Mouse (Mus musculus) myocyte (in vitro differentiated cells): Measurements from ENCODE around the gene Alg9. TPM values are rescaled to one million over a fixed set of nuclear protein-coding genes. Genes with fewer than 3 reads are reported as not detected.

ENCODE experiments used
- H3K27me3 ChIP-seq: one replicate; pipeline ENCODE4 v1.6.1; 2011; ENCODE audit not compliant: control insufficient read depth, insufficient read depth, insufficient read length
- H3K36me3 ChIP-seq: one replicate; pipeline ENCODE4 v1.6.1; 2011; ENCODE audit not compliant: control insufficient read depth, insufficient read depth
- H3K4me2 ChIP-seq: one replicate; pipeline ENCODE4 v1.6.1; 2011; ENCODE audit warnings: low read depth, control low read depth
- H3K4me3 ChIP-seq: one replicate; pipeline ENCODE4 v1.5.1; 2011; ENCODE audit warnings: mild to moderate bottlenecking, control low read depth, moderate library complexity
- H3K79me2 ChIP-seq: one replicate; pipeline ENCODE4 v1.6.1; 2011; ENCODE audit not compliant: control insufficient read depth, insufficient read depth
- H3ac ChIP-seq: one replicate; pipeline ENCODE4 v1.6.1; 2011; ENCODE audit not compliant: control insufficient read depth, insufficient read length
- CEBPB ChIP-seq: IDR thresholded peaks from 2 replicates; pipeline ENCODE4 v1.6.1; 2011; ENCODE audit warnings: mild to moderate bottlenecking, moderate library complexity; ENCODE audit not compliant: poor library complexity, insufficient read depth, severe bottlenecking
- E2F4 ChIP-seq: IDR thresholded peaks from one replicate; pipeline ENCODE4 v1.6.1; 2011; ENCODE audit warnings: mild to moderate bottlenecking, control low read depth, moderate library complexity; ENCODE audit not compliant: insufficient read depth
- MAX ChIP-seq: IDR thresholded peaks from one replicate; pipeline ENCODE4 v1.6.1; 2011; ENCODE audit warnings: low read depth, mild to moderate bottlenecking, control low read depth
- MYOD1 ChIP-seq, 3 experiments: IDR thresholded peaks; one replicate each; pipeline ENCODE4 v1.6.1; 2011; ENCODE audit warnings: control low read depth in 2 of 3, low read depth in 2 of 3, mild to moderate bottlenecking in 2 of 3, moderate library complexity in 1 of 3; ENCODE audit not compliant: insufficient read length in 2 of 3, control insufficient read depth in 1 of 3
- MYOG ChIP-seq, 3 experiments: IDR thresholded peaks; one replicate each; pipeline ENCODE4 v1.6.1; 2011; ENCODE audit warnings: control low read depth in 2 of 3, low read depth in 2 of 3, mild to moderate bottlenecking in 2 of 3; ENCODE audit not compliant: insufficient read length in 2 of 3, control insufficient read depth in 1 of 3, insufficient read depth in 1 of 3
- POLR2A ChIP-seq: IDR thresholded peaks from one replicate; pipeline ENCODE4 v1.6.1; 2011; ENCODE audit warnings: low read depth, mild to moderate bottlenecking, control low read depth, moderate library complexity; ENCODE audit not compliant: insufficient read length
- POLR2AphosphoS2 ChIP-seq: IDR thresholded peaks from one replicate; pipeline ENCODE4 v1.6.1; 2011; ENCODE audit warnings: low read depth, control low read depth; ENCODE audit not compliant: insufficient read length
- REST ChIP-seq: IDR thresholded peaks from one replicate; pipeline ENCODE4 v1.6.1; 2011; ENCODE audit warnings: mild to moderate bottlenecking, control low read depth, moderate library complexity; ENCODE audit not compliant: insufficient read depth, insufficient read length
- SRF ChIP-seq: IDR thresholded peaks from one replicate; pipeline ENCODE4 v1.6.1; 2011; ENCODE audit warnings: low read depth; ENCODE audit not compliant: control insufficient read depth, insufficient read length
- TCF12 ChIP-seq: IDR thresholded peaks from one replicate; pipeline ENCODE4 v1.6.1; 2011; ENCODE audit warnings: mild to moderate bottlenecking, control low read depth; ENCODE audit not compliant: poor library complexity, insufficient read depth, severe bottlenecking
- TCF3 ChIP-seq: IDR thresholded peaks from one replicate; pipeline ENCODE4 v1.6.1; 2011; ENCODE audit warnings: low read depth, control low read depth; ENCODE audit not compliant: insufficient read length
- USF1 ChIP-seq: IDR thresholded peaks from one replicate; pipeline ENCODE4 v1.6.1; 2011; ENCODE audit warnings: low read depth, mild to moderate bottlenecking, control low read depth, moderate library complexity
- polyA plus RNA-seq: library from polyadenylated mRNA; unstranded; fragments of >200 nt; fragmentation: generic; extraction: Trizol; gene quantifications from one replicate; pipeline ENCODE4 v1.2.1, GENCODE M21; 2012; ENCODE audit warnings: missing spikeins

Gene Alg9
- polyA plus RNA-seq, 1 experiment: 22.5 TPM

DNA sequence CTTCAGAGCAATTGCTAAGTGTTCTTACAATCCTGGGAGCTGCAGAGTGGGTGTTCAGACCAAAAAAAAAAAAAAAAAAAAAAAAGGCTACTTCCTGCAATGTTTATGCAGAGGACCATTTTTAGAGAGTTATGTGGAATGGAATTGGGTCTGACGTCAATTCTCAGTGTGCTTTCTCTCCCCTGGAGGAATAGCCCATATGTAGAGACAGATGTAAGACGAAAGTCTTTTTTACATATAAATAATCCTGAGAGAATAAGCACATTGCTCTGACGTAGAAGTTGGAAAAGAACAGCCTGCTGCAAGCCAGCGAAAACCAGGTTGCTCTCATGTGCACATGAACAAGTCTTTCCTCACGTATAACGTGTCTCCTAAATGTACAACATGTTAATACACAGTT, 44.9 kb downstream of the Alg9 start:
- no peak overlapping the region for H3K4me2 ChIP-seq
- no peaks in the 10 kb centered on the region for H3K79me2 ChIP-seq
- no peak overlapping the region for H3ac ChIP-seq
- H3K4me3 ChIP-seq: no peak overlapping the region
- TF ChIP-seq POLR2A (no peak), SRF (no peak), TCF12 (no peak), TCF3 (no peak), USF1 (no peak), MAX (no peak), CEBPB (no peak), MYOG (IDR thresholded peaks at IDR 0.05; ENCODE audit: control insufficient read depth in 1 of 3, insufficient read depth in 1 of 3, insufficient read length in 2 of 3, low read depth in 2 of 3) (no peak), REST (no peak), MYOD1 (IDR thresholded peaks at IDR 0.05; ENCODE audit: control insufficient read depth in 1 of 3, insufficient read length in 2 of 3, low read depth in 2 of 3) (no peak), E2F4 (no peak), POLR2AphosphoS2 (no peak)
- H3K36me3 ChIP-seq: no peaks in the 10 kb centered on the region
- H3K27me3 ChIP-seq: no peaks in the 10 kb centered on the region

DNA sequence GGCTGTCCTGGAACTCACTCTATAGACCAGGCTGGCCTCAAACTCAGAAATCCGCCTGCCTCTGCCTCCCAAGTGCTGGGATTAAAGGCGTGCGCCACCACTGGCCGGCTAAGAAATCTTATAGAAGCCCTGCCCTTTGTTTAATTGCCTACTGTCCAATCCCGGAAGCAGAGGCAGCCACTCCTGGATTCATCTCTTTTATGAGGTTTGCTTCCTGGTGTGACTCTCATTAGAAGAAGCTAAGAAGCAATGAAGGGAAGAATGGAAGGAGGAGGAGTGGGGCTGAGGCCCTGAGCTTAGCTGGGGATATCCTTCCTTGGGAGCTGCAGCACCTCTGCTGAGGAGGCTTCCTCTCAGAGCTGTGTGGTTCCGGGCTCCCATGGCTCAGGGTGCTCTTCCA, 46.8 kb downstream of the Alg9 start:
- Histone ChIP-seq H3K36me3 (no peaks in the 10 kb centered on the region), H3K4me3 (no peak overlapping the region), H3K4me2 (no peak overlapping the region), H3K27me3 (no peaks in the 10 kb centered on the region), H3K79me2 (no peaks in the 10 kb centered on the region), H3ac (no peak overlapping the region)
- TF ChIP-seq MAX: no peak
- TF ChIP-seq CEBPB: no peak
- no peak for TF ChIP-seq SRF
- no peak for TF ChIP-seq TCF3
- no peak for TF ChIP-seq TCF12
- TF ChIP-seq USF1: no peak
- no peak for TF ChIP-seq POLR2AphosphoS2
- no peak for TF ChIP-seq MYOG (IDR thresholded peaks at IDR 0.05; ENCODE audit: control insufficient read depth in 1 of 3, insufficient read depth in 1 of 3, insufficient read length in 2 of 3, low read depth in 2 of 3)
- TF ChIP-seq POLR2A: no peak
- TF ChIP-seq MYOD1 (IDR thresholded peaks at IDR 0.05; ENCODE audit: control insufficient read depth in 1 of 3, insufficient read length in 2 of 3, low read depth in 2 of 3): no peak
- TF ChIP-seq REST: no peak
- TF ChIP-seq E2F4: no peak

DNA sequence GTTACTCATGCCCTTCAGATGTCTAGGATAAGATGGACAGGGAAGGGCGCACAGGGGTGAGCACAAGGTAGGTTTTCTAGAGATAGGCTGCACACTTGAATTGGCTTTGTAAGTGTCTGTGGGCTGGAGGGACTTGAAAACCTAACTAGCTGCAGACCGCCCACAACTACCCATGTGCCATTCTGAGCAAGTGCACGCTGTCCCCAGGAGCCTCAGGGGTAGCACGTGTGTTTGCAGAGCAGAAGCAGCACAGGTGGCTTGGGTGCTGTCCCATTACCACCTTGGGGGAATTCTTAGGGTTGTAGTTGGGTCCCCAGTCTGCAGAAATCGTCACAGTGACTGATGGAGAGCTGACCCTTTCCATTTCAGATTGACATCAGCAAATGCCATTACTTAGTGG, 47.4 kb downstream of the Alg9 start:
- Histone ChIP-seq H3K27me3 (no peaks in the 10 kb centered on the region), H3ac (no peak overlapping the region), H3K79me2 (no peaks in the 10 kb centered on the region), H3K36me3 (no peaks in the 10 kb centered on the region), H3K4me3 (no peak overlapping the region), H3K4me2 (no peak overlapping the region)
- TF ChIP-seq MAX: no peak
- TF ChIP-seq SRF: no peak
- no peak for TF ChIP-seq TCF12
- TF ChIP-seq USF1: no peak
- no peak for TF ChIP-seq CEBPB
- TF ChIP-seq MYOG (IDR thresholded peaks at IDR 0.05; ENCODE audit: control insufficient read depth in 1 of 3, insufficient read depth in 1 of 3, insufficient read length in 2 of 3, low read depth in 2 of 3): no peak
- TF ChIP-seq E2F4: no peak

DNA sequence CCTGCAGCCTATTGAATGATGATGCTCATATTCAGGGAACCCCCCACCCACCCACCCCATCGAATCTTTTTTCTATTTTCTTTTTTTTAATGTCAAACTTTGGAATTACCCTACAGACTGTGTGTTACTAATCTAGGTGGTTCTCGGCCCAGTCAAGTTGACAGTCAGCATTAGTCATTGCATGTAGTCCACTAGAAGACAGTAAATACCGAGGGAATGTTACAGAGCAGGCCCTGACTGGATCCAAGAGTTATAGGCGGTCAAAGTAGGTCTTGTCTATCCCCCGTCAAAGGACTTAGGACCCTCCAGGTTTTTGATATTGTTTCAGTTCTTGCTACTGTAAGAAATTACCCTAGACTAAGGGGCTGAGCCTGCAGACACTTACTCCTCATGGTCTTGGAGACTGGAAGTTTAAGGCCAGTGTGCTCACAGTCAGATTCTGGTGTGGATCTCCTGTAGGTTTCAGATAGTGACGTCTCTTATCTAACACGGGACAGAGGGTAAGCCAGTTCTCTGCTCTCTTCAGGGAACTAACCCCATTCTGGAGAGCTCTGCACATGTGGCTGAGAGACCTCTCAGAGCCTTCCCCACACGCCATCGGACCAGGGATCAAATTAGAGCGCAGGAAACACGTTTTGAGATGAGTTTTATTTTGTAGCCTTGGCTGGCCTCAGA, 49.1 kb downstream of the Alg9 start:
- Histone ChIP-seq H3K36me3 (no peaks in the 10 kb centered on the region), H3K27me3 (no peaks in the 10 kb centered on the region), H3K4me3 (no peak overlapping the region), H3ac (no peak overlapping the region), H3K4me2 (no peak overlapping the region), H3K79me2 (no peaks in the 10 kb centered on the region)
- no peak for TF ChIP-seq POLR2AphosphoS2
- TF ChIP-seq SRF: no peak
- no peak for TF ChIP-seq E2F4
- TF ChIP-seq TCF12: no peak
- TF ChIP-seq POLR2A: no peak
- no peak for TF ChIP-seq MAX
- no peak for TF ChIP-seq MYOG (IDR thresholded peaks at IDR 0.05; ENCODE audit: control insufficient read depth in 1 of 3, insufficient read depth in 1 of 3, insufficient read length in 2 of 3, low read depth in 2 of 3)
- no peak for TF ChIP-seq REST
- no peak for TF ChIP-seq USF1
- TF ChIP-seq TCF3: no peak
- no peak for TF ChIP-seq MYOD1 (IDR thresholded peaks at IDR 0.05; ENCODE audit: control insufficient read depth in 1 of 3, insufficient read length in 2 of 3, low read depth in 2 of 3)
- TF ChIP-seq CEBPB: no peak
